Mouse (Mus musculus) midbrain, embryonic 15.5 days (tissue): ENCODE measurements around the gene Olfr1352. TPM values are rescaled to one million over a fixed set of nuclear protein-coding genes. Genes with fewer than 3 reads are reported as not detected.
"Not testable (repeated sequence)": the region's sequence is repeated elsewhere in the genome, so short reads cannot be mapped to it uniquely, and the experiment has no call there.

Experiments
- ATAC-seq: fragments of 200-750 bp; cut with Nextera tagmentation; replicated peaks from 2 replicates; pipeline ENCODE4 v1.8.0; 2017; ENCODE audit warnings: moderate TSS enrichment
- H3K27ac ChIP-seq: fragments of 300-500 bp; sonication (generic); 2 replicates; pipeline ENCODE4 v1.5.1; 2015; ENCODE audit warnings: mild to moderate bottlenecking, inconsistent platforms
- H3K27me3 ChIP-seq: fragments of 300-500 bp; sonication (generic); replicated peaks from 2 replicates; pipeline ENCODE4 v1.6.1; 2015; ENCODE audit warnings: inconsistent platforms
- H3K36me3 ChIP-seq: fragments of 300-500 bp; sonication (generic); replicated peaks from 2 replicates; pipeline ENCODE4 v1.6.1; 2015; ENCODE audit warnings: inconsistent platforms
- H3K4me1 ChIP-seq: fragments of 300-500 bp; sonication (generic); 2 replicates; pipeline ENCODE4 v1.6.1; 2015; ENCODE audit warnings: inconsistent platforms
- H3K4me2 ChIP-seq: fragments of 300-500 bp; sonication (generic); 2 replicates; pipeline ENCODE4 v1.6.1; 2015; ENCODE audit warnings: inconsistent platforms, mild to moderate bottlenecking, moderate library complexity
- H3K4me3 ChIP-seq: fragments of 300-500 bp; sonication (generic); 2 replicates; pipeline ENCODE4 v1.5.1; 2015; ENCODE audit warnings: mild to moderate bottlenecking, inconsistent platforms
- H3K9ac ChIP-seq: fragments of 300-500 bp; sonication (generic); 2 replicates; pipeline ENCODE4 v1.6.1; 2015; ENCODE audit warnings: mild to moderate bottlenecking, inconsistent platforms
- H3K9me3 ChIP-seq: fragments of 300-500 bp; sonication (generic); 2 replicates; pipeline ENCODE4 v1.6.1; 2016; ENCODE audit warnings: inconsistent platforms
- WGBS: fragments of 180-500 bp; shearing (Covaris S2); methylation state at CpG from one replicate; pipeline ENCODE4 v1.1.7; 2015; ENCODE audit warnings: mixed read lengths; 5-methylcytosine and 5-hydroxymethylcytosine counted together
- polyA plus RNA-seq: library from polyadenylated mRNA; unstranded; fragments of >200 nt; fragmentation: Nextera tagmentation; extraction: Ambion mirVana; gene quantifications from 2 replicates; pipeline ENCODE4 v1.2.1, GENCODE M21; 2015

Gene Olfr1352
- polyA plus RNA-seq, result not detected in 2 replicates

- Histone ChIP-seq H3K36me3 (no peaks in the 10 kb centered on the region), H3K4me1 (no peaks in the 10 kb centered on the region), H3K9me3 (no peaks in the 10 kb centered on the region), H3K4me2 (no peak within 1 kb of the TSS), H3K9ac (no peak within 1 kb of the TSS), H3K4me3 (no peak within 1 kb of the TSS), H3K27ac (no peak within 1 kb of the TSS), H3K27me3 (no peaks in the 10 kb centered on the region)
- ATAC-seq, result no peak
These were observed at the start of gene Olfr1352 for GRCm38 (mm10) chr10:78980750-78981149. Gene Olfr1352 (plus strand): TSS chr10:78981050.

DNA sequence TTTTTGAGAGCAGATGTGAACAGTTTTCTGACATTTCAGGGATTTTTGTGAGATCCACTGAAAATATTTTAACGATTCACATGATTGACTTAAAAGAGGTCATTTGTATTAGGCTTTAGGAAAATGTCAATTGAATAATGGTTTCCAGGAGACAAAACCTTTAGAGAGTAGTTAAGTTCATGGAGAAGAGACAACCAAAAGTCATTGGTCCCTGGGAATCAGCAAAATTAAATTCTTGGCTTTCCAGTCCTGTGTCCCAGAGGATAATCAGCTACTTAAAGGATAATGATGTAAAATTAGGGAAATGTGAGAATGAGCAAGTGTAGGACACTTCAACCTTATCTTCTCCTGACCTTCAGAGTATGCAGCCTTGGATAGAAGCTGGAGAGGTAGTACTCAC, 30.5 kb upstream of the Olfr1352 start, which contains the start of gene Olfr8:
Gene Olfr8 (plus strand): TSS at position 301 of the 400 bp plus-strand sequence.
- WGBS, result 91% methylated on average over 1 of the region's 1 CpGs

DNA sequence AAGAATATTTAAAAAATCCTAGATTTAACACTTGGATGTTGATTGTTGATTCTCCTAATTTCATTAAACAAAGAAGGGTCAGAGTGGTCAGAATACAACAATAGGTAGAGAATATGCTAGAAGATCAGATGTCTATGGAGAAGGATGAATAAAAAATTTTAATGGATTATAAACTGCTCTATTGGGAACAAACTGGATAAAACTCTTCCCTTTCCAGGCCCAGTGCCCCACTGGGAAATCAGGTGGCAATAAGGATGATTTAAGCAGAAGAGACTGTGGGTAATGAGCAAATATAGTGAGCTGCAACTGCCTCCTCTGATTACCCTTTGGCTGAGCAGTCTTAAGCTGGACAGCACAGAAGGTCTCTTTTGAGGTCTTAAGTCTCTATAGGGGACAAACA, 17.8 kb upstream of the Olfr1352 start, which contains the start of gene Olfr1353:
Gene Olfr1353 (plus strand): TSS at position 301 of the 400 bp plus-strand sequence.
- H3K4me2 ChIP-seq, ATAC-seq, H3K4me3 ChIP-seq, H3K9me3 ChIP-seq, H3K27ac ChIP-seq, H3K36me3 ChIP-seq, H3K4me1 ChIP-seq, H3K27me3 ChIP-seq, H3K9ac ChIP-seq: not testable (repeated sequence)

More for the DNA sequence above, 30.5 kb upstream of the Olfr1352 start, which contains the start of gene Olfr8:
- ATAC-seq, H3K4me2 ChIP-seq, H3K4me3 ChIP-seq, H3K27ac ChIP-seq, H3K36me3 ChIP-seq, H3K9ac ChIP-seq, H3K4me1 ChIP-seq, H3K9me3 ChIP-seq, H3K27me3 ChIP-seq: not testable (repeated sequence)

GRCm38 (mm10) chr10:79012172-79012571, 31.3 kb downstream of the Olfr1352 start, which contains the start of gene Olfr1351:
Gene Olfr1351 (plus strand): TSS chr10:79012472.
- H3K4me1 ChIP-seq, result no peaks in the 10 kb centered on the region
- 65% methylated on average over 1 of the region's 1 CpGs for WGBS
- ATAC-seq, result no peak

DNA sequence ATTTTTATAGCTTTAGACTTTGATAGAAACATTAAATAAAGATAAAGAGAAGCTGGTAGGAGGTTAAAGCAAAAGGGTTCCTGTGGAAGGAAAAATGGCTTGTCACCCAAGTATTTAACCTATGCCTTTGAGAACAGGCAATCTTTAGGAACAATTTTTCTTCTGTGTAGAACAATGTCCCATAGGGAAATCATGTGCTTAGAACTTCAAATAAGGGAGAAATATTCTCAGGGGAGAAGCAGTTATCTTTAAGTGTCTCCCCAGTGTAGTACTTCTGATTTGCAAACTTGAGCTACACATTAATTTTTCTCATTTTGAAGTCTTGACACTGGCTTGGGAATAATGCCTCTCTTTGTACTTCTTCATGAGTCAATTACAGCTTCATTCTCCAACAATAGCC, 47.6 kb downstream of the Olfr1352 start, which contains the start of gene Olfr57:
Gene Olfr57 (plus strand): TSS at position 301 of the 400 bp plus-strand sequence.
- Histone ChIP-seq H3K4me3 (no peak within 1 kb of the TSS), H3K4me1 (no peaks in the 10 kb centered on the region), H3K4me2 (no peak within 1 kb of the TSS), H3K36me3 (no peaks in the 10 kb centered on the region), H3K27me3 (no peaks in the 10 kb centered on the region), H3K9ac (no peak within 1 kb of the TSS), H3K27ac (no peak within 1 kb of the TSS), H3K9me3 (0 out of 2 replicates have a peak, but pooled peaks cover 5% of the 10 kb centered on the region)
- ATAC-seq, result no peak

More at GRCm38 (mm10) chr10:79012172-79012571, 31.3 kb downstream of the Olfr1352 start, which contains the start of gene Olfr1351:
- Histone ChIP-seq H3K9me3 (no peaks in the 10 kb centered on the region), H3K27me3 (no peaks in the 10 kb centered on the region), H3K4me3 (no peak within 1 kb of the TSS), H3K36me3 (no peaks in the 10 kb centered on the region), H3K27ac (no peak within 1 kb of the TSS), H3K9ac (no peak within 1 kb of the TSS), H3K4me2 (no peak within 1 kb of the TSS)

Other genes with a start within 250 kb of the Olfr1352 start
- gene Ccdc105, start 228.0 kb upstream of the Olfr1352 start, polyA plus RNA-seq, result 0.29 and 0.50 TPM in 2 replicates
- 16.5 and 17.4 TPM in 2 replicates for gene Slc1a6, start 200.6 kb upstream of the Olfr1352 start, polyA plus RNA-seq
- gene Olfr1356, start 128.9 kb upstream of the Olfr1352 start, polyA plus RNA-seq, result not detected in 2 replicates
- gene Olfr1355, start 105.5 kb upstream of the Olfr1352 start, polyA plus RNA-seq, result not detected in 2 replicates
- not detected in 2 replicates for gene Olfr1354, start 67.9 kb upstream of the Olfr1352 start, polyA plus RNA-seq
- not detected in 2 replicates for gene Olfr8, start 30.4 kb upstream of the Olfr1352 start, polyA plus RNA-seq
- gene Olfr1353, start 17.7 kb upstream of the Olfr1352 start, polyA plus RNA-seq, result not detected in 2 replicates
- gene Olfr1351, start 31.4 kb downstream of the Olfr1352 start, polyA plus RNA-seq, result not detected in 2 replicates
- gene Olfr57, start 47.7 kb downstream of the Olfr1352 start, polyA plus RNA-seq, result 0.86 and 1.0 TPM in 2 replicates
- gene 2610008E11Rik, start 116.5 kb downstream of the Olfr1352 start, polyA plus RNA-seq, result 57.0 and 60.1 TPM in 2 replicates
- not detected in 2 replicates for gene Vmn2r80, start 167.7 kb downstream of the Olfr1352 start, polyA plus RNA-seq